Mouse (Mus musculus): ENCODE measurements around the gene Pfdn6.

GRCm38 (mm10) chr17:33972691-33973090 lies 32.5 kb upstream of the Pfdn6 start:
- TF ChIP-seq POLR2A (IDR thresholded peaks at IDR 0.05; ENCODE audit: borderline replicate concordance, low read depth, low read length): no peak
- no peak for TF ChIP-seq CTCF (IDR thresholded peaks at IDR 0.05; ENCODE audit: low read depth, low read length)
